Mouse (Mus musculus) ES-E14 (cell line): ENCODE measurements around the gene Bach1. TPM values are rescaled to one million over a fixed set of nuclear protein-coding genes. Genes with fewer than 3 reads are reported as not detected.

Experiments used
- total RNA-seq: library from RNA; depleted of rRNA; stranded (reverse); fragments of 300-350 nt; gene quantifications from 2 replicates; pipeline ENCODE4 v1.2.3, GENCODE M21; 2012; rRNA removed

The Bach1 gene
- total RNA-seq, 1 experiment: 19.5 TPM

Other genes with a start within 250 kb of the Bach1 start
- 47.1 and 51.0 TPM in 2 replicates for gene Usp16, start 244.2 kb upstream of the Bach1 start, total RNA-seq
- 271 and 355 TPM in 2 replicates for gene Cct8, start 203.1 kb upstream of the Bach1 start, total RNA-seq
- not detected in 2 replicates for gene Map3k7cl, start 145.6 kb upstream of the Bach1 start, total RNA-seq